Mouse (Mus musculus): ENCODE results near the gene Iffo2. TPM values are rescaled to one million over a fixed set of nuclear protein-coding genes. Genes with fewer than 3 reads are reported as not detected.

Gene Iffo2
- polyA plus RNA-seq, 1 experiment from 2014 or later, result 3.4 TPM

DNA sequence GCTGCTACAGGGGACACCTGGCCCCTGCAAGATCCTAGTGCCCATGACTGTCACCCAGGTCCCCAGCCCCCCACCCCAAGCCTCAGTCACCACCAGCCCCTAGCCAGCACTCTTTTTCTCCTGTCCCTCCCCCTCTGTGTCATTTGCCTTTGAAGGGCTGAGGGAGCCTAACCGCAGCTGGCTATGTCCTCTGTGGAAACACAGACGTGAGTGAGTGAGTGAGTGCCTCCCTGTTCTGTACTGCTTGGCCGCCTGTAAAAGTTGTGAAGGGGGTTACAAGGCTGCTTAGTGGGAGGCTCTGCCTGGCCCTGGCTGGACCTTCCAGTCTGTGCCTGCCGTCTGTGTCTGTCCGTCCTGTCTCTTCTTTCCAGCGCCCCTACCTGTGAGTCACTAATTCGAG lies 5.4 kb downstream of the Iffo2 start:
- WGBS, result 65% methylated on average over 7 of the region's 7 CpGs
- no peak for TF ChIP-seq CTCF (IDR thresholded peaks at IDR 0.05; ENCODE audit: low read depth)
- Histone ChIP-seq H3K4me3 (ENCODE audit: low read depth, low read length) (no peak overlapping the region), H3K27me3 (replicated peaks; ENCODE audit: control insufficient read depth, insufficient read depth, low read length) (no peaks in the 10 kb centered on the region), H3K9me3 (ENCODE audit: control insufficient read depth) (no peaks in the 10 kb centered on the region), H3K4me2 (replicated peaks; ENCODE audit: low read depth) (no peak overlapping the region), H3K36me3 (ENCODE audit: control insufficient read depth, insufficient read depth) (no peaks in the 10 kb centered on the region), H3K27ac (ENCODE audit: low read depth, low read length) (no peak overlapping the region), H3K4me1 (replicated peaks; ENCODE audit: control insufficient read depth, insufficient read depth, low read length) (no peaks in the 10 kb centered on the region), H3K9ac (ENCODE audit: low read depth, low read length) (no peak overlapping the region)
- ATAC-seq, result no peak

DNA sequence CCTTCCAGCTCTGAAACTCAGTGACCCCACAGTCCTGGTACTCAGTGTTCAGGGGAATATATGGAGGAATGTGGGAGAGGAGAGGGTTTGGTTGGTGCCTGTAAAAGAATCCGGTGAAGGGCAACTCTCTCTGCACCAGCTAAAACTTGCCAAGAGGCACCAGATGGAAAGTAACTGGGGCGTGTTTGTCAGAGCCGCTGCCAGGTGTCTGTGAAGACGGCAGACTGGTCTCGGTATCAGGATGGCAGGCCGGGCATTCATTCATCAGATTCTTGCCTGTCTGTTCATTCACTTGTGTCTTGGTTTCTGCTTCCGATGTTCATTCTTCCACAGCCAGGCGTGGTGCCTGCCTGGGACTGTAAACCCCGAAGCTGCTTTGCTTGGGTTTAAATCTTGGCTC lies 6.4 kb downstream of the Iffo2 start:
- Histone ChIP-seq H3K36me3 (ENCODE audit: control insufficient read depth, insufficient read depth) (no peaks in the 10 kb centered on the region), H3K9me3 (ENCODE audit: control insufficient read depth) (no peaks in the 10 kb centered on the region), H3K27me3 (replicated peaks; ENCODE audit: control insufficient read depth, insufficient read depth, low read length) (no peaks in the 10 kb centered on the region), H3K27ac (ENCODE audit: low read depth, low read length) (no peak overlapping the region), H3K4me3 (ENCODE audit: low read depth, low read length) (no peak overlapping the region), H3K9ac (ENCODE audit: low read depth, low read length) (no peak overlapping the region), H3K4me1 (replicated peaks; ENCODE audit: control insufficient read depth, insufficient read depth, low read length) (no peaks in the 10 kb centered on the region), H3K4me2 (replicated peaks; ENCODE audit: low read depth) (no peak overlapping the region)
- WGBS, result 86% methylated on average over 9 of the region's 9 CpGs
- no peak for ATAC-seq
- no peak for TF ChIP-seq CTCF (IDR thresholded peaks at IDR 0.05; ENCODE audit: low read depth)

DNA sequence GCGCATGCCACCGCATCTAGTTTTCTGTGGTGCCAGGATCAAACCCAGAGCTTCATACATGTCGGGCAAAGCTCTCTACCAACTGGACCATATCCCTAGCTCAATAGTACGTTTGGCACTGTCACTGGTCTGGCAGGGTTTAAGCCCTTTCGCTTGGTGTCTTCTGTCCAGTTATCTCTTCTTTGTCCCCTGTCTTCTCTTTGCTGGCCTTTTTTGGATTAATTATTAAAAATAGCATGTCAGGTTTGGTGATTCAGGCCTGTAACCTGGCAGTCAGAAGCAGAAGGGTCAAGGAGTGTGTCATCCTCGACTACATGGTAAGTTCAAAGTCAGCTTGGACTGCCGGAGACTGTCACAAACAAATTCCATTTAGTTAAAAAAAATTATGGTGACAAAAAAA lies 10.4 kb downstream of the Iffo2 start:
- Histone ChIP-seq H3K36me3 (ENCODE audit: control insufficient read depth, insufficient read depth) (no peaks in the 10 kb centered on the region), H3K27me3 (replicated peaks; ENCODE audit: control insufficient read depth, insufficient read depth, low read length) (no peaks in the 10 kb centered on the region), H3K4me2 (replicated peaks; ENCODE audit: low read depth) (no peak overlapping the region), H3K9me3 (ENCODE audit: control insufficient read depth) (no peaks in the 10 kb centered on the region), H3K9ac (ENCODE audit: low read depth, low read length) (no peak overlapping the region), H3K27ac (ENCODE audit: low read depth, low read length) (no peak overlapping the region), H3K4me1 (replicated peaks; ENCODE audit: control insufficient read depth, insufficient read depth, low read length) (no peaks in the 10 kb centered on the region), H3K4me3 (ENCODE audit: low read depth, low read length) (no peak overlapping the region)
- 88% methylated on average over 7 of the region's 7 CpGs for WGBS
- ATAC-seq, result no peak
- TF ChIP-seq CTCF (IDR thresholded peaks at IDR 0.05; ENCODE audit: low read depth), result no peak

DNA sequence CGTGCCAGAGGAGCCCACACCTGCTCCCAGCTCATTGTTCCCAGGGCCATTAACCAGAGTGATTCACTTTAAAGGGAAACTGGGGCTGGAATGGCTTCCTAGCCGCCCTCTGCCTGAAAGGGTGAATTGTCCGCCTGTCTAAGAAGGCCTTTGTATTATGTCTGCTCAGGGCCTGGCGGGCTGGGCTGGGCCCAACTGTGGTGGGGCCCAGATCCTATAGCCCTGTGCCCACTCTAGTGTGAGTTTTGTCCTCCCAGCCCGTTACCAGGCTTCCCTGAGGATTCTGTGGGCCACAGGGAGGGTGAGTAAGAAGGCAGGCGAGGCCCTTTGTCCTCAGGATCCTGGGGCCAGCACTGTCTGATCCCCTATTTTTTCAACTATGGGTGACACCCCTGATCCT lies 15.4 kb downstream of the Iffo2 start:
- Histone ChIP-seq H3K27ac (ENCODE audit: low read depth, low read length) (no peak overlapping the region), H3K4me1 (replicated peaks; ENCODE audit: control insufficient read depth, insufficient read depth, low read length) (no peaks in the 10 kb centered on the region), H3K9me3 (ENCODE audit: control insufficient read depth) (no peaks in the 10 kb centered on the region), H3K4me3 (ENCODE audit: low read depth, low read length) (no peak overlapping the region), H3K9ac (ENCODE audit: low read depth, low read length) (no peak overlapping the region), H3K36me3 (ENCODE audit: control insufficient read depth, insufficient read depth) (no peaks in the 10 kb centered on the region), H3K27me3 (replicated peaks; ENCODE audit: control insufficient read depth, insufficient read depth, low read length) (no peaks in the 10 kb centered on the region), H3K4me2 (replicated peaks; ENCODE audit: low read depth) (no peak overlapping the region)
- 78% methylated on average over 6 of the region's 6 CpGs for WGBS
- TF ChIP-seq CTCF (IDR thresholded peaks at IDR 0.05; ENCODE audit: low read depth), result no peak
- no peak for ATAC-seq

DNA sequence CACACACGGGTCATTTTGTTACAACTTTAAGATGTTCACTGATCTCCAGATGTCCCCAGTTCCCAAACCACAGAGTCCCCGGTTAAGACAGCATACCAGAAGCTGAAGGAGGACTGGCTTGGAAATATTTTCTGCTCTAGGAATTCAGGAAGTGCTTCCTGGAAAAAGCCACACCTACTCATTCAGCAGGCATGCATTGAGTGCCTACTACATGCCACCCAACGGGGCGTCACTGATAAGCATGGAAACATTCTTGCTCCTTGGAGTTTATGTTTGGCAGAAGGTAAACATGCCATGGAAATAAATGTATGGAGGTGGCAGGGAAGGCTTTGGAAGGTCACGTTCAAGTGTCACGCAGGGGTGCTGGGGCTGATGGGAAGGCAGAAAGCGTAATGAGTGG lies 19.1 kb downstream of the Iffo2 start:
- 57% methylated on average over 7 of the region's 7 CpGs for WGBS
- Histone ChIP-seq H3K27ac (ENCODE audit: low read depth, low read length) (no peak overlapping the region), H3K27me3 (replicated peaks; ENCODE audit: control insufficient read depth, insufficient read depth, low read length) (no peaks in the 10 kb centered on the region), H3K9me3 (ENCODE audit: control insufficient read depth) (no peaks in the 10 kb centered on the region), H3K4me2 (replicated peaks; ENCODE audit: low read depth) (no peak overlapping the region), H3K4me1 (replicated peaks; ENCODE audit: control insufficient read depth, insufficient read depth, low read length) (no peaks in the 10 kb centered on the region), H3K4me3 (ENCODE audit: low read depth, low read length) (no peak overlapping the region), H3K9ac (ENCODE audit: low read depth, low read length) (no peak overlapping the region), H3K36me3 (ENCODE audit: control insufficient read depth, insufficient read depth) (no peaks in the 10 kb centered on the region)
- ATAC-seq, result no peak
- TF ChIP-seq CTCF (IDR thresholded peaks at IDR 0.05; ENCODE audit: low read depth), result no peak

GRCm38 (mm10) chr4:139555235-139555634 lies 24.9 kb downstream of the Iffo2 start:
- Histone ChIP-seq H3K4me3 (ENCODE audit: low read depth, low read length) (no peak overlapping the region), H3K27ac (ENCODE audit: low read depth, low read length) (no peak overlapping the region), H3K36me3 (ENCODE audit: control insufficient read depth, insufficient read depth) (no peaks in the 10 kb centered on the region), H3K27me3 (replicated peaks; ENCODE audit: control insufficient read depth, insufficient read depth, low read length) (no peaks in the 10 kb centered on the region), H3K9me3 (ENCODE audit: control insufficient read depth) (no peaks in the 10 kb centered on the region), H3K4me2 (replicated peaks; ENCODE audit: low read depth) (no peak overlapping the region), H3K4me1 (replicated peaks; ENCODE audit: control insufficient read depth, insufficient read depth, low read length) (no peaks in the 10 kb centered on the region), H3K9ac (ENCODE audit: low read depth, low read length) (no peak overlapping the region)
- ATAC-seq, result no peak
- no peak for TF ChIP-seq CTCF (IDR thresholded peaks at IDR 0.05; ENCODE audit: low read depth)
- 87% methylated on average over 11 of the region's 11 CpGs for WGBS

GRCm38 (mm10) chr4:139555951-139556350 lies 25.6 kb downstream of the Iffo2 start:
- no peak overlapping the region for H3K4me3 ChIP-seq (ENCODE audit: low read depth, low read length)
- no peaks in the 10 kb centered on the region for H3K27me3 ChIP-seq (replicated peaks; ENCODE audit: control insufficient read depth, insufficient read depth, low read length)
- no peak for TF ChIP-seq CTCF (IDR thresholded peaks at IDR 0.05; ENCODE audit: low read depth)
- H3K4me2 ChIP-seq (replicated peaks; ENCODE audit: low read depth), result no peak overlapping the region
- H3K9me3 ChIP-seq (ENCODE audit: control insufficient read depth), result no peaks in the 10 kb centered on the region
- H3K9ac ChIP-seq (ENCODE audit: low read depth, low read length), result no peak overlapping the region
- H3K36me3 ChIP-seq (ENCODE audit: control insufficient read depth, insufficient read depth), result no peaks in the 10 kb centered on the region
- H3K4me1 ChIP-seq (replicated peaks; ENCODE audit: control insufficient read depth, insufficient read depth, low read length), result no peaks in the 10 kb centered on the region
- no peak for ATAC-seq
- no peak overlapping the region for H3K27ac ChIP-seq (ENCODE audit: low read depth, low read length)
- 61% methylated on average over 19 of the region's 19 CpGs for WGBS
